Mouse (Mus musculus) G1E (cell line): ENCODE results near the gene Syne2. TPM values are rescaled to one million over a fixed set of nuclear protein-coding genes. Genes with fewer than 3 reads are reported as not detected.
A peak's percentile ranks its signal among the peaks of the same experiment; 100 is the strongest.
"Not testable (repeated sequence)": the region's sequence is repeated elsewhere in the genome, so short reads cannot be mapped to it uniquely, and the experiment has no call there.

ENCODE experiments used
- ATAC-seq: 2 replicates; pipeline ENCODE4 v1.8.0; 2016; ENCODE audit warnings: mild to moderate bottlenecking; ENCODE audit not compliant: insufficient number of reproducible peaks, poor library complexity, low FRiP score, severe bottlenecking; ENCODE audit errors: extremely low read depth
- DNase-seq: peaks from one replicate; pipeline ENCODE4 v3.0.0; 2012; ENCODE audit warnings: low spot score
- H3K27me3 ChIP-seq: 2 replicates; pipeline ENCODE4 v1.6.1; 2012; ENCODE audit warnings: mild to moderate bottlenecking, low read length, inconsistent platforms; ENCODE audit not compliant: insufficient read depth
- H3K36me3 ChIP-seq: replicated peaks from 2 replicates; pipeline ENCODE3; 2012; ENCODE audit warnings: mild to moderate bottlenecking, inconsistent platforms
- H3K4me1 ChIP-seq: 2 replicates; pipeline ENCODE4 v1.6.1; 2012; ENCODE audit warnings: low read depth, low read length, inconsistent platforms, mixed read lengths; ENCODE audit not compliant: insufficient read depth
- H3K4me3 ChIP-seq: 2 replicates; pipeline ENCODE4 v1.5.1; 2012; ENCODE audit warnings: low read depth, mild to moderate bottlenecking, inconsistent platforms, low read length, moderate library complexity, mixed read lengths
- H3K9me3 ChIP-seq: replicated peaks from 2 replicates; pipeline ENCODE4 v1.6.1; 2012; ENCODE audit warnings: inconsistent platforms
- CTCF ChIP-seq: IDR thresholded peaks from 2 replicates; pipeline ENCODE4 v1.5.1; 2012; ENCODE audit warnings: low read depth, low read length, inconsistent platforms, mixed read lengths
- GATA1 ChIP-seq: IDR thresholded peaks from 2 replicates; pipeline ENCODE4 v1.6.1; 2012; ENCODE audit warnings: borderline replicate concordance, low read length, inconsistent platforms, mixed read lengths
- GATA2 ChIP-seq: IDR thresholded peaks from 2 replicates; pipeline ENCODE4 v1.6.1; 2012; ENCODE audit warnings: low read depth, low read length, inconsistent platforms, borderline replicate concordance
- POLR2AphosphoS5 ChIP-seq: IDR thresholded peaks from 2 replicates; pipeline ENCODE4 v1.6.1; 2012; ENCODE audit warnings: low read depth, low read length, inconsistent platforms; ENCODE audit not compliant: insufficient replicate concordance
- TAL1 ChIP-seq: conservative IDR thresholded peaks from 2 replicates; pipeline ENCODE4 v1.6.1; 2012; ENCODE audit warnings: low read depth, low read length, inconsistent platforms, mixed read lengths
- polyA plus RNA-seq: library from polyadenylated mRNA; stranded (reverse); fragments of >175 nt; gene quantifications from 2 replicates; pipeline ENCODE4 v1.2.3, GENCODE M21; 2012
- total RNA-seq, 2 experiments: library from RNA; stranded (forward) in 1 of 2; stranded (reverse) in 1 of 2; fragments of 200-1000 nt in 1 of 2; fragments of >200 nt in 1 of 2; fragmentation: Nextera tagmentation in 1 of 2; gene quantifications; 2 replicates each; pipeline ENCODE4 v1.2.3; 2014 to 2017

The Syne2 gene
- total and polyA plus RNA-seq, 3 experiments = 0.82 TPM; not detected in 2

- DNase-seq (no peak), ATAC-seq (no peak)
- H3K9me3 ChIP-seq = no peaks in the 10 kb centered on the region
- H3K4me1 ChIP-seq = no peaks in the 10 kb centered on the region
- peaks cover 6% of the 10 kb centered on the region; the same call in 1 of the 2 replicates for H3K27me3 ChIP-seq
- no peak for TF ChIP-seq TAL1
- H3K4me3 ChIP-seq = no peak overlapping the region
- H3K36me3 ChIP-seq = no peaks in the 10 kb centered on the region
These were observed 305.3 kb downstream of the Syne2 start for GRCm38 (mm10) chr12:76123223-76123622.

- no peak for TF ChIP-seq CTCF
- no peak for TF ChIP-seq GATA1
- peaks cover 3% of the 10 kb centered on the region; the same call in 1 of the 2 replicates for H3K27me3 ChIP-seq
- H3K4me3 ChIP-seq = no peak overlapping the region
- ATAC-seq (no peak), DNase-seq (no peak)
- no peaks in the 10 kb centered on the region for H3K4me1 ChIP-seq
- no peaks in the 10 kb centered on the region for H3K9me3 ChIP-seq
- no peaks in the 10 kb centered on the region for H3K36me3 ChIP-seq
These were observed 310.4 kb downstream of the Syne2 start for GRCm38 (mm10) chr12:76128306-76128705.

GRCm38 (mm10) chr12:76128831-76129230, 310.9 kb downstream of the Syne2 start:
- Histone ChIP-seq H3K4me3 (no peak overlapping the region), H3K4me1 (no peaks in the 10 kb centered on the region), H3K9me3 (no peaks in the 10 kb centered on the region), H3K27me3 (peaks cover 5% of the 10 kb centered on the region), H3K36me3 (no peaks in the 10 kb centered on the region)
- no peak for TF ChIP-seq CTCF
- TF ChIP-seq GATA2 = no peak
- no peak for TF ChIP-seq TAL1
- TF ChIP-seq GATA1 = no peak
- TF ChIP-seq POLR2AphosphoS5 = no peak
- ATAC-seq (no peak), DNase-seq (no peak)

GRCm38 (mm10) chr12:76130281-76130680, 312.3 kb downstream of the Syne2 start:
- no peaks in the 10 kb centered on the region for H3K36me3 ChIP-seq
- no peak overlapping the region for H3K4me3 ChIP-seq
- H3K4me1 ChIP-seq = no peaks in the 10 kb centered on the region
- ATAC-seq = no peak
- no peak for TF ChIP-seq POLR2AphosphoS5
- TF ChIP-seq GATA2 = no peak
- TF ChIP-seq TAL1 = no peak
- TF ChIP-seq CTCF = peak; percentile 64
- no peak for DNase-seq
- no peaks in the 10 kb centered on the region for H3K9me3 ChIP-seq
- H3K27me3 ChIP-seq = peaks cover 10% of the 10 kb centered on the region

GRCm38 (mm10) chr12:76130891-76131290, 313.0 kb downstream of the Syne2 start:
- no peak for DNase-seq
- no peaks in the 10 kb centered on the region for H3K4me1 ChIP-seq
- TF ChIP-seq POLR2AphosphoS5 (no peak), CTCF (no peak), GATA1 (no peak), GATA2 (no peak), TAL1 (no peak)
- ATAC-seq = no peak
- H3K9me3 ChIP-seq = no peaks in the 10 kb centered on the region
- no peak overlapping the region for H3K4me3 ChIP-seq
- no peaks in the 10 kb centered on the region for H3K36me3 ChIP-seq
- peaks cover 14% of the 10 kb centered on the region for H3K27me3 ChIP-seq

GRCm38 (mm10) chr12:76132591-76132990, 314.7 kb downstream of the Syne2 start:
- no peak overlapping the region for H3K4me3 ChIP-seq
- H3K4me1 ChIP-seq = no peaks in the 10 kb centered on the region
- ATAC-seq (no peak), DNase-seq (no peak)
- peaks cover 11% of the 10 kb centered on the region for H3K27me3 ChIP-seq
- no peaks in the 10 kb centered on the region for H3K36me3 ChIP-seq
- no peaks in the 10 kb centered on the region for H3K9me3 ChIP-seq
- TF ChIP-seq TAL1 = no peak
- TF ChIP-seq GATA2 = no peak
- no peak for TF ChIP-seq CTCF
- TF ChIP-seq GATA1 = no peak
- no peak for TF ChIP-seq POLR2AphosphoS5

GRCm38 (mm10) chr12:76133081-76133480, 315.1 kb downstream of the Syne2 start:
- ATAC-seq, H3K4me1 ChIP-seq, H3K9me3 ChIP-seq, H3K36me3 ChIP-seq, DNase-seq, H3K4me3 ChIP-seq: not testable (repeated sequence)
- H3K27me3 ChIP-seq = peaks cover 11% of the 10 kb centered on the region
